Mouse (Mus musculus) myocyte (in vitro differentiated cells): ENCODE measurements around the gene Mios.

ENCODE experiments used
- E2F4 ChIP-seq: IDR thresholded peaks from one replicate; pipeline ENCODE4 v1.6.1; 2011; ENCODE audit warnings: mild to moderate bottlenecking, control low read depth, moderate library complexity; ENCODE audit not compliant: insufficient read depth
- MYOG ChIP-seq, 3 experiments: IDR thresholded peaks; one replicate each; pipeline ENCODE4 v1.6.1; 2011; ENCODE audit warnings: control low read depth in 2 of 3, low read depth in 2 of 3, mild to moderate bottlenecking in 2 of 3; ENCODE audit not compliant: insufficient read length in 2 of 3, control insufficient read depth in 1 of 3, insufficient read depth in 1 of 3
- POLR2A ChIP-seq: IDR thresholded peaks from one replicate; pipeline ENCODE4 v1.6.1; 2011; ENCODE audit warnings: low read depth, mild to moderate bottlenecking, control low read depth, moderate library complexity; ENCODE audit not compliant: insufficient read length

DNA sequence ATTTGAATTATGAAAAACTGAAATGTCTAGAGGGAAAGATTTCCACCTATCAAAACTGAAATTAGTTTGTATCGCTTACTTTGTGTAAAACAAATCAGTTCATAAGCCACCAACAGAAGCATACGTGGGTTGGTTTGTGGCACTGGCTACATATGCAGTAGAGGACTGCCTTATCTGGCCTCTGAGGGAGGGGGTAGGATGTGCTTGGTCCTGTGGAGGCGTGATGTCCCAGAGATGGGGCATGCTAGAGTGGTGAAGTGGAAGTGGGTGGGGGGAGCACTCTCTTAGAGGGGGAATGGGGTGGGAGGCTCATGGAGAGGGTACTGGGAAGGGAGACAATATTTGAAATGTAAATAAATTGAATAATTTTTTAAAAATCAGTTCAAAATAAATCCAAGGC, 19.1 kb upstream of the Mios start:
- TF ChIP-seq MYOG (IDR thresholded peaks at IDR 0.05; ENCODE audit: control insufficient read depth in 1 of 3, insufficient read depth in 1 of 3, insufficient read length in 2 of 3, low read depth in 2 of 3): no peak
- no peak for TF ChIP-seq E2F4
- TF ChIP-seq POLR2A: no peak
